Mouse (Mus musculus) effector memory CD4-positive, alpha-beta T cell, adult 5 months (primary cell): Measurements from ENCODE around the gene Osbp2. TPM values are rescaled to one million over a fixed set of nuclear protein-coding genes. Genes with fewer than 3 reads are reported as not detected.

ENCODE experiments used
- polyA plus RNA-seq: library from polyadenylated mRNA; unstranded; fragments of 100-300 nt; shearing (Covaris generic); gene quantifications from one replicate; pipeline ENCODE4 v1.2.1, GENCODE M21; 2017

The Osbp2 gene
- polyA plus RNA-seq, result not detected

DNA sequence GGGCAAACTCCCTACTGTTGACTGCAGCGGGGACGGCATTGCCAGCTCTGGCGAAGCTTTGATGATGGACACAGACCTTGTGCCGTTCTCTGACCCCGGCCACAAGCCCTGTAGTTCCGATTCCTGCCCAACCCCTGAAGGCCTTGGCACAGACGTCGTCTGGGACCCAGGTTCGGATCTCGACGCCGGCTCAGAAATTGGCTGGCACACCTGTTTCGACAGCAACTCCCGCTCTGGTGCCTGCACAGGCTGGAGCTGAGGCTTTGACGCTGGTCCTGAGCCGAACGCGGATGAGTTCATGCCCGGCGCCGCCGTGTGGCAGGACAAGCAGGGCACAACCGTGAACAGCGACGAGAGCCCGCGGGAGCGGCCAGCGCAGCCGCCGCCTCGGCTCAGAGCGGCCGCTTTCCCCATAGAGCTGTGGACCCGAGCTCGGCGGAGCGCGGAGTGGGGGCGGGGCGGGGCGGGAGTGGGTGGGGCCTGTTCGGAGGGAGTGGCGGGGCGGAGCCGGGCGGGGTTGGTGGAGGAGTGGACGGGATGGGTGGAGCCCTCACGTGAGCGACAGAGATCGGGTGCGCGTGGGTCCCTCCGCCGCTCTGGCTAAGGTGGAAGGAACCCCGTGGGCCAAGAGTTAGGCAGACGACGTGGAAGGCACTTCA is at the start of gene Osbp2:
TSS of gene Osbp2 (minus strand) at position 450 of the 659 bp plus-strand sequence.

DNA sequence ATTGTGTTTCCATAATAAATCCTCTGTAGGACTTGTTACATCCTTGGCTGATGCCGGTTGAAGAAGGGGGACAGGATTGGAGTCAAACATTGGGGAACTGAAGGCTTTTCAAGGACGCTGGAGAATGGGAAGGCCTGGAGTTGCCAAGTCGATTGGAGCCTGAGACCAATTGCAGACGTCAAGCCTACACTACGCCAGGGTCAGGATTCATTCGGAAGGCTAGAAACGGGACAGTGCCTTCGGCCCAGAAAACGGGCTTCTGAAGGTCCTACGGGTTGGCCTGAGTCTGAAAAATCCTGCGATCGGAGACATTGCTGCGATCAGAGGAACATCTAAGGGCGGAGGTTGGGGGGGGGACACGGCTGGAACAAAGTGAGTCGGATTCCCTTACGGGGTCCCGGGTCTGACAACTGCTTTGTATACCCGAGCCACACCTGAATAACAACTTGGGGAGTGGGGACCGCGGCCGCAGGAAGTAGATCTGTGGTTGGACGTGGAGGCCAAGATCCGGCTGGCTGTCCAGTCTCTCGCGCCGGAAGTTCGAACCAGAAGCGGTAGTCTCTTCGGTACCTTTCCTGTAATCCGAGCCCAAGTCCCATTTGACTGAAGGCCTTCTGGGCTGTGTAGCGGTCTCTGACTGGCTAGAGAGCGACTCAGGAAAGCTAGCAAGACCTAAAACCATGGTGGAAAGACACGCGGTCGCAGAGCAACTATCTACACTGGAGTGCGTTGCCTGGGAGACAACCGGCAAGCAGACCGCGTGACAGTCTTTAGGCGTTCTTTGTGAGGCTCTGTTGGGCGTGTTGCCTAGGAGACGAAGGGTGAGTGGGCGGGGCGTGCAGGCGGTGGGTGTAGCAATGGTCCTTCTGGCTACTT is 30.9 kb upstream of the Osbp2 start, which contains the start of the genes 4921536K21Rik and Dusp18:
TSS of gene 4921536K21Rik (minus strand) at position 693 of the 876 bp plus-strand sequence.
TSS of gene Dusp18 (plus strand) at position 835 of the 876 bp plus-strand sequence.

Other genes with a start within 250 kb of the Osbp2 start
- 30.7 TPM for gene Morc2a, start 214.7 kb downstream of the Osbp2 start, polyA plus RNA-seq
- gene 4921536K21Rik, start 31.2 kb upstream of the Osbp2 start, polyA plus RNA-seq, result not detected
- 0.52 TPM for gene Dusp18, start 31.3 kb upstream of the Osbp2 start, polyA plus RNA-seq
- 2.3 TPM for gene Slc35e4, start 50.8 kb upstream of the Osbp2 start, polyA plus RNA-seq
- gene Tcn2, start 68.3 kb upstream of the Osbp2 start, polyA plus RNA-seq, result 17.6 TPM
- 49.5 TPM for gene Pes1, start 100.1 kb upstream of the Osbp2 start, polyA plus RNA-seq
- gene 4930556J24Rik, start 112.9 kb upstream of the Osbp2 start, polyA plus RNA-seq, result not detected
- gene Gal3st1, start 119.7 kb upstream of the Osbp2 start, polyA plus RNA-seq, result not detected
- not detected for gene Sec14l4, start 167.6 kb upstream of the Osbp2 start, polyA plus RNA-seq
- not detected for gene Sec14l3, start 200.9 kb upstream of the Osbp2 start, polyA plus RNA-seq
- 0.80 TPM for gene Mtfp1, start 231.5 kb upstream of the Osbp2 start, polyA plus RNA-seq